Mouse (Mus musculus) right cerebral cortex, postnatal 14 days (tissue): ENCODE measurements around the gene Zfp706.
A peak's percentile ranks its signal among the peaks of the same experiment; 100 is the strongest.

ENCODE experiments used
- DNase-seq: peaks from one replicate; pipeline ENCODE4 v3.0.0; 2022

The Zfp706 gene

GRCm38 (mm10) chr15:37007233-37007958, at the start of gene Zfp706:
Zfp706 (minus strand) TSS chr15:37007773.
- peak; percentile 100 for DNase-seq

GRCm38 (mm10) chr15:37054582-37054981, 47.0 kb upstream of the Zfp706 start:
- DNase-seq = no peak

- DNase-seq = peak; percentile 37
These were observed 45.7 kb upstream of the Zfp706 start for GRCm38 (mm10) chr15:37053085-37053762.

GRCm38 (mm10) chr15:37047403-37047802, 39.8 kb upstream of the Zfp706 start:
- DNase-seq = no peak

GRCm38 (mm10) chr15:37046586-37046985, 39.0 kb upstream of the Zfp706 start:
- no peak for DNase-seq

GRCm38 (mm10) chr15:37046131-37046530, 38.6 kb upstream of the Zfp706 start:
- no peak for DNase-seq

GRCm38 (mm10) chr15:37045456-37045855, 37.9 kb upstream of the Zfp706 start:
- peak; percentile 40 for DNase-seq

- DNase-seq = peak; percentile 59
These were observed 35.0 kb upstream of the Zfp706 start for GRCm38 (mm10) chr15:37042559-37042958.

- no peak for DNase-seq
These were observed 33.6 kb upstream of the Zfp706 start for GRCm38 (mm10) chr15:37041214-37041613.

GRCm38 (mm10) chr15:37038666-37039065, 31.1 kb upstream of the Zfp706 start:
- no peak for DNase-seq

- DNase-seq = no peak
These were observed 30.1 kb upstream of the Zfp706 start for GRCm38 (mm10) chr15:37037704-37038103.

GRCm38 (mm10) chr15:37036481-37037156, 29.0 kb upstream of the Zfp706 start:
- DNase-seq = no peak

- no peak for DNase-seq
These were observed 26.6 kb upstream of the Zfp706 start for GRCm38 (mm10) chr15:37034155-37034554.

GRCm38 (mm10) chr15:37033431-37033830, 25.9 kb upstream of the Zfp706 start:
- no peak for DNase-seq

GRCm38 (mm10) chr15:37031334-37032150, 24.0 kb upstream of the Zfp706 start:
- DNase-seq = no peak

GRCm38 (mm10) chr15:37030929-37031328, 23.4 kb upstream of the Zfp706 start:
- DNase-seq = no peak

- no peak for DNase-seq
These were observed 20.4 kb upstream of the Zfp706 start for GRCm38 (mm10) chr15:37027956-37028355.

- DNase-seq = no peak
These were observed 18.9 kb upstream of the Zfp706 start for GRCm38 (mm10) chr15:37026458-37026857.

- DNase-seq = no peak
These were observed 13.1 kb upstream of the Zfp706 start for GRCm38 (mm10) chr15:37020581-37021245.

GRCm38 (mm10) chr15:37019434-37019833, 11.9 kb upstream of the Zfp706 start:
- DNase-seq = no peak

- DNase-seq = no peak
These were observed 4.3 kb upstream of the Zfp706 start for GRCm38 (mm10) chr15:37011897-37012296.

- no peak for DNase-seq
These were observed 3.7 kb upstream of the Zfp706 start for GRCm38 (mm10) chr15:37011316-37011715.
